Mouse (Mus musculus): ENCODE results near the gene Foxn3. TPM values are rescaled to one million over a fixed set of nuclear protein-coding genes. Genes with fewer than 3 reads are reported as not detected.

Foxn3 gene
- polyA plus RNA-seq, 1 experiment from 2014 or later: 87.3 TPM

GRCm38 (mm10) chr12:99374099-99374600, 189.2 kb downstream of the Foxn3 start:
- no peaks in the 10 kb centered on the region for H3K9me3 ChIP-seq (ENCODE audit: control insufficient read depth, low read length)
- no peak overlapping the region for H3K27ac ChIP-seq (ENCODE audit: low read depth, low read length)
- H3K4me3 ChIP-seq (ENCODE audit: low read depth, low read length): no peak overlapping the region
- 92% methylated on average over 12 of the region's 12 CpGs for WGBS
- no peak overlapping the region for H3K4me2 ChIP-seq (ENCODE audit: low read depth, low read length, severe bottlenecking)
- H3K27me3 ChIP-seq (ENCODE audit: control insufficient read depth, insufficient read depth, low read length): no peaks in the 10 kb centered on the region
- H3K36me3 ChIP-seq (ENCODE audit: control insufficient read depth, insufficient read depth, low read length): peaks cover 3% of the 10 kb centered on the region; the same call in 1 of the 2 replicates
- DNase-seq (ENCODE audit: low spot score) (no peak), ATAC-seq (replicated peaks; ENCODE audit: low FRiP score) (no peak)
- no peaks in the 10 kb centered on the region; the same call in 1 of the 2 replicates for H3K4me1 ChIP-seq (replicated peaks; ENCODE audit: control insufficient read depth, insufficient read depth, low read length)
- H3K9ac ChIP-seq (ENCODE audit: low read length): no peak overlapping the region

- Histone ChIP-seq H3K36me3 (ENCODE audit: control insufficient read depth, insufficient read depth, low read length) (peaks cover 3% of the 10 kb centered on the region; the same call in 1 of the 2 replicates), H3K9ac (ENCODE audit: low read length) (no peak overlapping the region), H3K4me2 (ENCODE audit: low read depth, low read length, severe bottlenecking) (no peak overlapping the region), H3K4me3 (ENCODE audit: low read depth, low read length) (no peak overlapping the region), H3K9me3 (ENCODE audit: control insufficient read depth, low read length) (no peaks in the 10 kb centered on the region), H3K27me3 (ENCODE audit: control insufficient read depth, insufficient read depth, low read length) (no peaks in the 10 kb centered on the region), H3K4me1 (replicated peaks; ENCODE audit: control insufficient read depth, insufficient read depth, low read length) (no peaks in the 10 kb centered on the region; the same call in 1 of the 2 replicates), H3K27ac (ENCODE audit: low read depth, low read length) (no peak overlapping the region)
- ATAC-seq (replicated peaks; ENCODE audit: low FRiP score) (no peak), DNase-seq (ENCODE audit: low spot score) (no peak)
- WGBS: 92% methylated on average over 4 of the region's 4 CpGs
Observed at GRCm38 (mm10) chr12:99373584-99373983, 189.8 kb downstream of the Foxn3 start.

- 90% methylated on average over 5 of the region's 5 CpGs for WGBS
- Histone ChIP-seq H3K4me1 (replicated peaks; ENCODE audit: control insufficient read depth, insufficient read depth, low read length) (no peaks in the 10 kb centered on the region; the same call in 1 of the 2 replicates), H3K36me3 (ENCODE audit: control insufficient read depth, insufficient read depth, low read length) (peaks cover 3% of the 10 kb centered on the region; the same call in 1 of the 2 replicates), H3K4me2 (ENCODE audit: low read depth, low read length, severe bottlenecking) (no peak overlapping the region), H3K9ac (ENCODE audit: low read length) (no peak overlapping the region), H3K9me3 (ENCODE audit: control insufficient read depth, low read length) (no peaks in the 10 kb centered on the region), H3K27me3 (ENCODE audit: control insufficient read depth, insufficient read depth, low read length) (no peaks in the 10 kb centered on the region), H3K27ac (ENCODE audit: low read depth, low read length) (no peak overlapping the region), H3K4me3 (ENCODE audit: low read depth, low read length) (no peak overlapping the region)
- no peak for DNase-seq (ENCODE audit: low spot score)
- ATAC-seq (replicated peaks; ENCODE audit: low FRiP score): no peak
Observed at GRCm38 (mm10) chr12:99371500-99371899, 191.9 kb downstream of the Foxn3 start.

GRCm38 (mm10) chr12:99368251-99368650, 195.1 kb downstream of the Foxn3 start:
- H3K36me3 ChIP-seq (ENCODE audit: control insufficient read depth, insufficient read depth, low read length): no peaks in the 10 kb centered on the region
- no peaks in the 10 kb centered on the region for H3K27me3 ChIP-seq (ENCODE audit: control insufficient read depth, insufficient read depth, low read length)
- H3K4me1 ChIP-seq (replicated peaks; ENCODE audit: control insufficient read depth, insufficient read depth, low read length): no peaks in the 10 kb centered on the region
- H3K27ac ChIP-seq (ENCODE audit: low read depth, low read length): no peak overlapping the region
- no peak overlapping the region for H3K9ac ChIP-seq (ENCODE audit: low read length)
- no peak overlapping the region for H3K4me2 ChIP-seq (ENCODE audit: low read depth, low read length, severe bottlenecking)
- H3K4me3 ChIP-seq (ENCODE audit: low read depth, low read length): no peak overlapping the region
- WGBS: 96% methylated on average over 10 of the region's 10 CpGs
- no peaks in the 10 kb centered on the region for H3K9me3 ChIP-seq (ENCODE audit: control insufficient read depth, low read length)
- DNase-seq (ENCODE audit: low spot score) (no peak), ATAC-seq (replicated peaks; ENCODE audit: low FRiP score) (no peak)

GRCm38 (mm10) chr12:99365999-99366398, 197.4 kb downstream of the Foxn3 start:
- no peak for ATAC-seq (replicated peaks; ENCODE audit: low FRiP score)
- no peak for DNase-seq (ENCODE audit: low spot score)
- Histone ChIP-seq H3K9me3 (ENCODE audit: control insufficient read depth, low read length) (no peaks in the 10 kb centered on the region), H3K27me3 (ENCODE audit: control insufficient read depth, insufficient read depth, low read length) (no peaks in the 10 kb centered on the region), H3K4me3 (ENCODE audit: low read depth, low read length) (no peak overlapping the region), H3K36me3 (ENCODE audit: control insufficient read depth, insufficient read depth, low read length) (no peaks in the 10 kb centered on the region), H3K4me2 (ENCODE audit: low read depth, low read length, severe bottlenecking) (no peak overlapping the region), H3K9ac (ENCODE audit: low read length) (no peak overlapping the region), H3K27ac (ENCODE audit: low read depth, low read length) (no peak overlapping the region), H3K4me1 (replicated peaks; ENCODE audit: control insufficient read depth, insufficient read depth, low read length) (peaks cover 7% of the 10 kb centered on the region)
- WGBS: 91% methylated on average over 9 of the region's 9 CpGs

- no peaks in the 10 kb centered on the region for H3K9me3 ChIP-seq (ENCODE audit: control insufficient read depth, low read length)
- no peak for ATAC-seq (replicated peaks; ENCODE audit: low FRiP score)
- no peak overlapping the region for H3K27ac ChIP-seq (ENCODE audit: low read depth, low read length)
- DNase-seq (ENCODE audit: low spot score): no peak
- no peaks in the 10 kb centered on the region for H3K27me3 ChIP-seq (ENCODE audit: control insufficient read depth, insufficient read depth, low read length)
- no peak overlapping the region for H3K4me2 ChIP-seq (ENCODE audit: low read depth, low read length, severe bottlenecking)
- no peaks in the 10 kb centered on the region for H3K36me3 ChIP-seq (ENCODE audit: control insufficient read depth, insufficient read depth, low read length)
- H3K4me1 ChIP-seq (replicated peaks; ENCODE audit: control insufficient read depth, insufficient read depth, low read length): peaks cover 7% of the 10 kb centered on the region
- no peak overlapping the region for H3K9ac ChIP-seq (ENCODE audit: low read length)
- H3K4me3 ChIP-seq (ENCODE audit: low read depth, low read length): no peak overlapping the region
- WGBS: 88% methylated on average over 6 of the region's 6 CpGs
Observed at GRCm38 (mm10) chr12:99364201-99364600, 199.2 kb downstream of the Foxn3 start.

- H3K27ac ChIP-seq (ENCODE audit: low read depth, low read length): no peak overlapping the region
- no peak overlapping the region for H3K4me3 ChIP-seq (ENCODE audit: low read depth, low read length)
- DNase-seq (ENCODE audit: low spot score) (no peak), ATAC-seq (replicated peaks; ENCODE audit: low FRiP score) (no peak)
- no peaks in the 10 kb centered on the region for H3K9me3 ChIP-seq (ENCODE audit: control insufficient read depth, low read length)
- H3K36me3 ChIP-seq (ENCODE audit: control insufficient read depth, insufficient read depth, low read length): no peaks in the 10 kb centered on the region
- H3K4me1 ChIP-seq (replicated peaks; ENCODE audit: control insufficient read depth, insufficient read depth, low read length): peaks cover 7% of the 10 kb centered on the region
- no peak overlapping the region for H3K9ac ChIP-seq (ENCODE audit: low read length)
- WGBS: 91% methylated on average over 6 of the region's 6 CpGs
- H3K27me3 ChIP-seq (ENCODE audit: control insufficient read depth, insufficient read depth, low read length): no peaks in the 10 kb centered on the region
- H3K4me2 ChIP-seq (ENCODE audit: low read depth, low read length, severe bottlenecking): no peak overlapping the region
Observed at GRCm38 (mm10) chr12:99363024-99363423, 200.4 kb downstream of the Foxn3 start.

GRCm38 (mm10) chr12:99361752-99362132, 201.6 kb downstream of the Foxn3 start:
- H3K4me3 ChIP-seq (ENCODE audit: low read depth, low read length): no peak overlapping the region
- H3K27me3 ChIP-seq (ENCODE audit: control insufficient read depth, insufficient read depth, low read length): no peaks in the 10 kb centered on the region
- no peak for ATAC-seq (replicated peaks; ENCODE audit: low FRiP score)
- H3K27ac ChIP-seq (ENCODE audit: low read depth, low read length): no peak overlapping the region
- no peaks in the 10 kb centered on the region for H3K9me3 ChIP-seq (ENCODE audit: control insufficient read depth, low read length)
- H3K4me2 ChIP-seq (ENCODE audit: low read depth, low read length, severe bottlenecking): no peak overlapping the region
- peaks cover 7% of the 10 kb centered on the region for H3K4me1 ChIP-seq (replicated peaks; ENCODE audit: control insufficient read depth, insufficient read depth, low read length)
- H3K36me3 ChIP-seq (ENCODE audit: control insufficient read depth, insufficient read depth, low read length): no peaks in the 10 kb centered on the region
- WGBS: 71% methylated on average over 5 of the region's 5 CpGs
- DNase-seq (ENCODE audit: low spot score): no peak
- H3K9ac ChIP-seq (ENCODE audit: low read length): 0 out of 2 replicates have a peak overlapping the region, but pooled peaks have one; percentile 33

All from forebrain, embryonic 11.5 days (tissue).